Mouse (Mus musculus) 3134 (cell line): ENCODE results near the gene Ube2e3.

Source experiments
- DNase-seq: peaks from one replicate; pipeline ENCODE4 v3.0.0-alpha.2; 2011; ENCODE audit warnings: low spot score; ENCODE audit not compliant: insufficient read length; ENCODE audit errors: extremely low read depth

Ube2e3 gene

GRCm38 (mm10) chr2:78882068-78882467 lies 14.1 kb downstream of the Ube2e3 start:
- no peak for DNase-seq

GRCm38 (mm10) chr2:78882743-78883433 lies 15.0 kb downstream of the Ube2e3 start:
- no peak for DNase-seq

GRCm38 (mm10) chr2:78886446-78886845 lies 18.5 kb downstream of the Ube2e3 start:
- no peak for DNase-seq

GRCm38 (mm10) chr2:78888190-78888589 lies 20.3 kb downstream of the Ube2e3 start:
- DNase-seq = no peak

GRCm38 (mm10) chr2:78895216-78895615 lies 27.3 kb downstream of the Ube2e3 start:
- DNase-seq = no peak

- DNase-seq = no peak
Measured at GRCm38 (mm10) chr2:78905916-78906315, 38.0 kb downstream of the Ube2e3 start.

GRCm38 (mm10) chr2:78911516-78911915 lies 43.6 kb downstream of the Ube2e3 start:
- no peak for DNase-seq

- peak; percentile 4 for DNase-seq
Measured at GRCm38 (mm10) chr2:78914861-78915260, 46.9 kb downstream of the Ube2e3 start.

- no peak for DNase-seq
Measured at GRCm38 (mm10) chr2:78922980-78923674, 55.2 kb downstream of the Ube2e3 start.

GRCm38 (mm10) chr2:78925807-78926206 lies 57.9 kb downstream of the Ube2e3 start:
- no peak for DNase-seq

- DNase-seq = no peak
Measured at GRCm38 (mm10) chr2:78927625-78928024, 59.7 kb downstream of the Ube2e3 start.

- DNase-seq = no peak
Measured at GRCm38 (mm10) chr2:78928080-78928479, 60.2 kb downstream of the Ube2e3 start.

- no peak for DNase-seq
Measured at GRCm38 (mm10) chr2:78931358-78931757, 63.4 kb downstream of the Ube2e3 start.

GRCm38 (mm10) chr2:78959451-78959850 lies 91.5 kb downstream of the Ube2e3 start:
- DNase-seq = no peak

GRCm38 (mm10) chr2:78960288-78960687 lies 92.4 kb downstream of the Ube2e3 start:
- no peak for DNase-seq

GRCm38 (mm10) chr2:78961023-78961422 lies 93.1 kb downstream of the Ube2e3 start:
- DNase-seq = peak; percentile 4

GRCm38 (mm10) chr2:78961580-78961979 lies 93.7 kb downstream of the Ube2e3 start:
- DNase-seq = no peak

- no peak for DNase-seq
Measured at GRCm38 (mm10) chr2:78964995-78965394, 97.1 kb downstream of the Ube2e3 start.

GRCm38 (mm10) chr2:78965396-78965795 lies 97.5 kb downstream of the Ube2e3 start:
- DNase-seq = no peak

- no peak for DNase-seq
Measured at GRCm38 (mm10) chr2:78970088-78970487, 102.2 kb downstream of the Ube2e3 start.
